Mouse (Mus musculus) frontal cortex, postnatal 14 days (tissue): ENCODE results near the gene Fhl5.
"Not testable (repeated sequence)": the region's sequence is repeated elsewhere in the genome, so short reads cannot be mapped to it uniquely, and the experiment has no call there.

Experiments used
- DNase-seq, 2 experiments: peaks; one replicate each; pipeline ENCODE4 v3.0.0; 2022; ENCODE audit warnings: low spot score in 2 of 2

Fhl5 gene

DNA sequence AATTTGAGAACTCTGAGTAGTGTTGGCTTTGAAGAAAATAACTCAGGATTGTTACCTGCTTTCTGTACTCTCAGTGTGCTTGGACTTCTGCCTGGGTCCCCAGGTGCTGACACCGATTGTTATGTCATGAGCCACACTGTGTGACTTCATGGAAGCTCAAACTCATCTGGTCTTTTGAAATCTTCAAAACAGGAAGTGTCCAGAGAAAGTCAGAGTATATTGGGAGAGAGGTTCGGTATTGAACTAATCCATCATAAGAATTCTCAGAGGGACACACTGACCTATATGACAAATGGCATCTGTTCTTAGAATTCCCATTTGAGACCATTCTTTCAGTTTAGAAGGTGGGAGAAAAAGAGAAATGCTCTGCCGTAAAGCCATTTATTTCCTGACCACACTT, at the start of gene Fhl5:
Fhl5 (minus strand) TSS at position 101 of the 400 bp plus-strand sequence.
- DNase-seq, result no peak

DNA sequence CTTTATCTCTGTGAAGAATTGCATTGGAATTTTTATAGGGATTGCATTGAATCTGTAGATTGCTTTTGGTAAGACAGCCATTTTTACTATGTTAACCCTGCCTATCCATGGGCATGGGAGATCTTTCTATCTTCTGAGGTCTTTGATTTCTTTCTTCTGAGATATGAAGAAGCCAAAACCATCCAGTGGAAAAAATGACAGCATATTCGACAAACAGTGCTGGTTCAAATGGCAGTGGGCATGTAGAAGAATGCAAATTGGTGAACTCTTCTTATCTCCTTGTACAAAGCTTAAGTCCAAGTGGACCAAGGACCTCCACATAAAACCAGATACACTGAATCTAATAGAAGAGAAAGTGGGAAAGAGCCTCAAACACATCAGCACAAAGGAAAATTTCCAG, 42.3 kb upstream of the Fhl5 start:
- not testable (repeated sequence) for DNase-seq

DNA sequence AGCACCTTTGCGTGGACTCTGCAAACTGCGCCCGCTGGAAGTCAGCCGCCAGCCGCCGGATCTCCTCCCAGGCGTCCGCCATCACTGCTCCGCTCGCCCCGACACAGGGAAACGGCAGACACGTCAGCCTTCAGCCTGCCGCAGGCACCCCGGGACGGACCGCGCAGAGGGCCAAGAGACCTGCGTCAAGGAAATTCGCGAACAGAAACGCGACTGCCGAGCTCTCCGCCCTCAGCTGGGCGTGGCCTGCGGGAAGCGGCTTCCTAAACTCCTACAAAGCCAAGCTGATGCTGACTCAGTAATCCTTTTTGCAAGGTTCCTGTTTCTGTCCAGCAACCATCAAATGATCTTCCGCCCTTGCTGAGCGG, 39.0 kb upstream of the Fhl5 start, which contains the start of gene Ufl1:
Ufl1 (minus strand) TSS at position 151 of the 368 bp plus-strand sequence.
- DNase-seq, result peak; percentile 90 to 95

DNA sequence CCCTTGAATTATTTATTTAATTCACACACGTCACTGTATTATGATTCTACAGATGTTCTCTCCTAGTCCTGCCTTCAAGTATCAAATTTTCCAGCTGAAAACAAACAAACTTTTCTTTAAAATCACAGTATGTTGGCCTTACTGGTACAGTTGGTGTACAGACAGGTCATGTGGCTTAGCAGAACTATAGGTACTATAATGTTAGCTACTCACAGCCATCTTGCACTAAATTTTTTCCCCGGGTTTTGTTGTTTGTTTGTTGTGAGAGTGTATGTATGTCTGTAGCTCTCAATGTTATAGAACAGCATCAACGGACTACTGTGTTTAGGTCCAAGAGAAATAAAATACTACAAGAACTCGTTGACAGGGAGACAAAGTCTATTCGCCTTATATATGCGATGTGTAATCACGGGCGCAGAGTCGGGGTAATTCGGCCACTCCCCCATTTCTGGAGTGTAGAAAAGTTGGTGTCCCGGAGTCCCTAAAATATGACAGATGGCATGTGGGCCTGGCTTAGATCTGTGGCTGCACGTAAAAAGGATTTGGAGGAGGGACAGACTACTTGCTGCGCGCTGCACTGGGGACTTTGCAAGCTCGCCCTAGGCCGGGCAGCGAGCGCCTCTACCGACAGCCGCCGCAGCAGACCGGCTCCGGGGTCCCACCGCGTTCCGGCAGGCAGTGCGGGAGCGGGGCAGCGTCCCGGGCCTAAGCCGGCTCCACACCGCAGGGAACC, 38.4 kb upstream of the Fhl5 start:
- no peak for DNase-seq

DNA sequence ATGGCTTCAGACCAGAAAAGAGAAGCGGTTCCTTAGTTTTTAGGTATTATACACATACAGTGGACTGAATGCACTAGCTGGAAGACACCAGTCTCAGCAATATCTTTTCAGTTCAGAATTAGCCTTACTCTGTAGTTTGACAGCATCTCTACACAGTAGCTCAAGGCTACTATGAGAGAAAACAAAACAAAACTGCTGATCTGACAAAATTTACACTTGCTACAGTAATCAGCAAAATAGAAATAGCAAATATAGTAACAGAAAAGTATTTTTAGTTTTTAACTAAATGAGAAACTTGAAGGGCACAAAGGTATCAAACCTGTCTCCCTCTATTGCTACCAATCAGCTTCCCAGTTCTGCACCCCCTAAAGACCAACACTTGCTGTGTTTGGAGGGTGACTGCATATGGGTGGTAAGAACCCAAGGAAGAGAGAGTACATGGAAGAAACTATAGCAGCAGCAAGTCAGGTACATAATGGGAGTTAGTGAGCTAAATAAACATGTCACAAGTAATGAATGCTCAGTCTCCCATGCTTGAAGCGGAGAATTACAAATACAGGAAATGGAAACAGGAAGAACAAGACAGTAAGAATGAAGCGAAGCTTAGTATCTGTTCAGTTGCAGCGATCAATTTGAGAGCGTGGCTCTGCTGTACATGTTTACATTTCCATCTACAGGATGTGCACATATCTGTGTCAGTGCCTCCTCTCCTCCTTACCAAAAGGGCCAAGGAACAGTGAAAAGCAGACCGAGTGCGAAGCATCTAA, 30.4 kb upstream of the Fhl5 start:
- no peak for DNase-seq

DNA sequence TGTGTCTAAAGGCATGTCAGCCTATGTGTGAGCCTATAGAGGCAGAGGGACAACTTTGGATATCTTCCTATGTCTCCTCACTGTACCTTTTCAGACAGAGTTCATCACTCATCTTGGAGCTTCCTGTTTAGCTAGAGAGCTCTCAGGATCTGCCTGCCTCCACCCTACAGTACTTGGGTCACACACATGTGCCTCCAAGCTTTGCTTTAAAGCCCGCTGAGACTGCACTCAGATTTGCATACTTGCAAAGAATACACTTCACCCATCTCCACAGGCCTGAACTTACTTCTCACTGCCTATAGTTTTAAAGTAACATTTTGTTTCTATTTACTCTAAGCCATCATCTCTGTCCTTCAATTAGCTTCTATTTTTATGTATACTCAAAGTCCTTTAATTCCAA, 29.2 kb upstream of the Fhl5 start:
- no peak for DNase-seq

DNA sequence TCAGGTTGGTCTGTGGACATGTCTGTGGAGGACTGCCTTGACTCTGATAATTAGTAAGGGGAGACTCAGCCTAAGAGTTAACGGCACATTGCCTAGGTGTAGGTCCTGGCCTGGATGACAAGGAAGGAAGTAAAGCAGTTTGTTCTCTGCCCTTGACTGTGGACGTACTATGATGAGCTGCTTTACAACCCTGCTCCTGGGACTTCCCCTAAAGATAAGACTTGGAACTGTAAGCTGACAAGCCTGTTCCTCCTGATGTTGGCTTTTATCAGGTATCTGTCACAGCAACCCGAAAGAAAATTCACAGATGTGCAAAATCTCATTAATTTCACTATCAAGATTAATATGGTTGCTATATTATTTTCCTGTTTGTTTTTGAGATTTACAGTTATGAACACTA, 24.5 kb upstream of the Fhl5 start:
- DNase-seq, result no peak

DNA sequence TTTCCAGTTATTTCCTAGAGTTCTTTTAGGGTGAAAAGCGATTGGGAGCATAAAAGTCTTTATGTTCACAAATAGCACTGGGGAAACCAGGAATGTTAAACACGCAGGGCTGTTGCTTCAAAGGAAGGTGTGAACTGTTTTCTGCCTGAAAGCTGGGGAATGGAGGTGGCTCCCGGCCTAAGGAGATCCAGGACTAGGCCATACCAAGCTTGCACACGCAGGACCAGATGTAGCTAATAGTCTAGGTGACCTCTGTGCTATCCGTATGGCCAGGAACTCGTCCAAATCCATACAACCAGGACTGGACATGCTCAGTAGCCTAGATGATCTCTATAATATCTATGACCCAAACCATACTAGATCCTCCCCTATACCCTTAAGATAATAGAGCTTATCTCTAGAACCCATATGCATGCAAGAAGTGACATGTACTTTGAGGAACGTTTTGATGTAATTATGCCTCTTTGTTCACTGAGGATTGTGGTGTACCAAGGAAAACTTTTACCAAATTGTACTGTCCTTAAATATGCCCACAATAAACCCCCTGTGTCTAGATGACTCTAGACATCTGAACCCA, 15.2 kb upstream of the Fhl5 start:
- no peak for DNase-seq

DNA sequence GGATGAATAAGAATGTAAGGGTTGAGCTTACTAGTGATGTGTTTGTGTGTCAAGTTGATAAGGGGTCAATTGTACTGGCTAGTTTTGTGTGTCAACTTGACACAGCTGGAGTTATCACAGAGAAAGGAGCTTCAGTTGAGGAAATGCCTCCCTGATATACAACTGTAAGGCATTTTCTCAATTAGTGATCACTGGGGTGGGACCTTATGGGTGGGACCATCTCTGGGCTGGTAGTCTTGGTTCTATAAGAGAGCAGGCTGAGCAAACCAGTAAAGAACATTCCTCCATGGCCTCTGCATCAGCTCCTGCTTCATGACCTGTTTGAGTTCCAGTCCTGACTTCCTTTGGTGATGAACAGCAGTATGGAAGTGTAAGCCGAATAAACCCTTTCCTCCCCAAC, 7.0 kb downstream of the Fhl5 start:
- DNase-seq, result not testable (repeated sequence)

DNA sequence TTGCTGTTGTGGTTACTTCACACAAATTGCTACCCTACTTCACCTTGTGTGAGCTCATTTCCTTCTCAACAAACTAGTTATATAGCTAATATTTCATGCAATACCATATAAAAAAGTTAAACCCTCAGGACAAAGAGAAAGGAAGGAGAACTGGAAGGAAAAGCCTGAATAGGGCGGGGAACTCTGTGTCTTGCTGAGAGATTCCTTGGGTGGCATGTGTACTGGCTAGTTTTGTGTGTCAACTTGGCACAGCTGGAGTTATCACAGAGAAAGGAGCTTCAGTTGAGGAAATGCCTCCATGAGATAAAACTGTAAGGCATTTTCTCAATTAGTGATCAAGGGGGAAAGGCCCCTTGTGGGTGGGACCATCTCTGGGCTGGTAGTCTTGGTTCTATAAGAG, 8.9 kb downstream of the Fhl5 start:
- not testable (repeated sequence) for DNase-seq

DNA sequence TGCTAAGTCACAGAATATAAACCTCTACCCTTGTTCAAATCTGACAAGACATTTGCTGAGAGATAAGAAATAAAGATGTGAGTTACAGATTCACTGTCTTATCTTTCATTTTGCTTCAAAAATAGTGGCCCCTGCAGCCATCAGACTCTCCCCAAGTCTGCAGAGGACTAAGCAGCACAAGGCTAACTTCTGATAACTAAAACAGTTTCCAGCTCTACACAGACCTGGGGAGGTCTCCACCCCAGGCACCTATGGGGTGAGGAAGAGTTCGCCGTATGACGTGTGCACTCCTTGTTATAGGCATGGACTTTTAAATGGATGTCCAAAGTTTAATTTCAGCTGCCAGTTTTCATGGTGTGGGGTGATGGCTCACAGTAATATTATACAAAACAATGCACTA, 10.1 kb downstream of the Fhl5 start:
- no peak for DNase-seq

DNA sequence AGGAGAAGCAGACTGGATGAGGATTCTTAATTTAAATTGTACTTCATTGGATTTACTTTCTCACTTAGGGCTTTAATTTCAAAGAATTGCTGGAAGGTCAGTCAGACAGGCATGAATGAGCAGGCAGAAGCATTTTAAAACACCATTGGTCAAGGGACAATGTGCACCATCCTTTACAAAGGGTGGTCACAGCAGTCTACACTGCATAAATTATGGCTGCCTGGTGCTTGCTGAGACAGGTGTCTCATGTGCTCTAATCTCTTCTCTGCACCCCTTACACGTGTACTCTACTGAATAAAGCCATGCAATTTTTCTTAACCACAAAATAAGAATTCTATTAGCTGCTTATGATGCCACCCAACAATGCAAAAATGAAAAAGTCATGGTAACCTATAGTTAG, 15.1 kb downstream of the Fhl5 start:
- DNase-seq, result no peak

DNA sequence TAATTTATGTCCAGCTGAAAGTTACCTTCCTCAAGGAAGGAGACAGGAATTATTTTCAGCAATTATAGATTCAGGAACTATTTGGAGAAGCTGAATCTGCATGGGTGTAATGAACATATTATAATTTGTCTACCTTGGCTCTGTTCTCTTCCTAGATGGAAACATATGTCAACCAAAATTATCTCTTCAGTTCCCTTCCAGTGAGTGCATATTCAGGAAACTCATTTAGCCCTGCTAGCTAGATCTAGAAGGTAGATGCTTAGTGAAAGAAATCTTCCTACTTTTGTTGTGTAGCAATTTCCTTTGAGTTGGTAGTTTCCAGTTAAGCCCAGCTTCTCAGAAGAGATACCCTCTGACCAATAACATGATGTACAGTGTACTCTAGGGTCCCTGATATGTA, 20.7 kb downstream of the Fhl5 start:
- DNase-seq, result no peak

DNA sequence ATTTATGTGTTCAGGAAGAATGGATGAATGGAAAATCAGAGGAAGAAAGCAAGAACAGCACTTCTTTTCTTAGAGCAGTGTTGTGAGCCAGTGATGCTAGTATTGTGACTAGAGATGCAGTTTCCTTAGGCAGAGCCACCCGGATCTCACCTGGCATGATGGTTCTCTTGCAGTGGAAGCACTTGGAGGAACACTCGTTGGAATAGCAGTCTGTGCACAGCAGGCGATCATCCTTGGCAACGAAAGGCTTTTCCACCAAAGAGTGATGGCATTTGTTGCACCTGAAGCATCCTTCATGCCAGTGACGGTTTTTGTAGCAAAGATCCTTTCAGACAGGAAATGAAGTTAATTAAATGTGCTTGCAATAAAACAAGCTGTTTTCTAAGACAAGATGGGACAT, 29.2 kb downstream of the Fhl5 start:
- DNase-seq, result no peak

DNA sequence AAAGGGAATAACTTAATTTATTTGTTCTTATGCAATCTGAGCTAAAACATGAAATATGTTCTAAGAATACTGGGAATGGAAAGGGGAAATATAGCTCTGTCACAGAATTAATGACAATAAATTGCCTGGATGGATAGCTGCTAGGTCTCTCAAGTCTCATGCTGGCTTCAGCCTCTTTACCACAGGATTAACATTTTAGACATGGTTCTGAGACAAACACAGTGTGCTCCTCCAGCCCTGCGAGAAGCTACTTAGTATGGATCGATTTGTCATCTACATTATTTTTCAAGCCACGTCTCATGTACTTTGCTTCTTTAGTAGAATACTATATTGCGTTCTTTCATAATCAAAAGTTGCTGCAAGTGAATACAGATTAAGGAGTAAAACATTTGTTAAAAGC, 36.5 kb downstream of the Fhl5 start:
- no peak for DNase-seq

DNA sequence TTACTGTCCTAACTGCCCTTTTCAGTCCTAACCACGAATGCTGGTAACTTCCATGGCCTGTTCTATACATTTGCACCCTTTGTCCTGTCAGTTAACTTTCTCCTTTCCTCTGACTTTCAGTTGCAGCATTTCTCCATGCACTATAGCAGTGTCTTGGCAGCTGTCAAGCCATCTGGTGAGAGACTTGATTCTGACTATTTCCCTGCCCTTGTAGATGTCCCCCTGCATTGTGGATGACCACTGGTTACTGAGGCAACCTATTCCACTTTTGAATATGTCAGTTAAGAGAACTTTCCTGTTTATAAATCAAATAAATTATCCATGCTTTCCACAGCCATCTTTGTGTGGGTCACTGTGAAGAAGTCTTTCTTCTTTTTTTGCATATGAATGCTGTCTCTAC, 45.4 kb downstream of the Fhl5 start:
- DNase-seq, result no peak

DNA sequence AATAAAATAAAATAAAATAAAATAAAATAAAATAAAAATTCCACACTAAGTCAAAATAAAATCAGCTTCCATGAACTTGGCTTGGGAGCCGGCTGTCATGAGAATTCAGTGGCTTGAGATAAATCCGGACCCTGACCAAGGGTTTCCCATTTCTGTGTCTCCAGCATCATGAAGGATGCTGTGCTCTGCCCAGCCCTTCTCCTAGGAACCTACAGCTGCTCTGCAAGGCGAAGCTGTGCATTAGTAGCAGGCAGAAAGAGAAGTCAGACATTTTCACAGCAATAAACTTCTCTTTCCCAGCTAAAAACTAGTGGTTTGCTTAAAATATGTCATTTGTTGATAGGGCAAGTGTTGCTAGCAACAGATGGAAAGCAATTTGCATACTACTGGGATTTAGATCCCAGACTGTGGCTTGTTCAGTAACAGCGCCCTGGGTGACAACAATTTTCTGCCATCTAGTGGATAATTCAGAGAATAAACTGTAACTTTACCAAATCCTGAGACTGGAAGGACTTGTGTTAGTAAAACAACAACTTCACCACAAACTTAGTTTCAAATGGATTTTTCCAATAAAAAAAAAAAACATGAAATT, 63.0 kb downstream of the Fhl5 start:
- no peak for DNase-seq
